Mouse (Mus musculus) hindbrain, embryonic 14.5 days (tissue): ENCODE data around the gene Ncbp1. TPM values are rescaled to one million over a fixed set of nuclear protein-coding genes. Genes with fewer than 3 reads are reported as not detected.

ENCODE experiments used
- ATAC-seq: fragments of 200-750 bp; cut with Nextera tagmentation; 2 replicates; pipeline ENCODE4 v1.8.0; 2017; ENCODE audit warnings: moderate number of reproducible peaks, mild to moderate bottlenecking, moderate TSS enrichment, moderate library complexity; ENCODE audit not compliant: low FRiP score
- DNase-seq: peaks from one replicate; pipeline ENCODE4 v3.0.0-alpha.2; 2015; ENCODE audit warnings: low spot score
- H3K27ac ChIP-seq: fragments of 300-500 bp; sonication (generic); 2 replicates; pipeline ENCODE4 v1.5.1; 2014; ENCODE audit warnings: mild to moderate bottlenecking, moderate library complexity
- H3K27me3 ChIP-seq: fragments of 300-500 bp; sonication (generic); 2 replicates; pipeline ENCODE4 v1.6.1; 2014; ENCODE audit warnings: mild to moderate bottlenecking, low read length, mixed read lengths; ENCODE audit not compliant: control insufficient read depth, insufficient read depth
- H3K36me3 ChIP-seq: fragments of 300-500 bp; sonication (generic); replicated peaks from 2 replicates; pipeline ENCODE4 v1.6.1; 2014; ENCODE audit not compliant: control insufficient read depth, insufficient read depth
- H3K4me1 ChIP-seq: fragments of 300-500 bp; sonication (generic); replicated peaks from 2 replicates; pipeline ENCODE4 v1.6.1; 2014; ENCODE audit warnings: antibody characterized with exemption, low read length, mixed read lengths; ENCODE audit not compliant: control insufficient read depth, insufficient read depth
- H3K4me2 ChIP-seq: fragments of 300-500 bp; sonication (generic); replicated peaks from 2 replicates; pipeline ENCODE4 v1.6.1; 2014; ENCODE audit warnings: mild to moderate bottlenecking, moderate library complexity
- H3K4me3 ChIP-seq: fragments of 300-500 bp; sonication (generic); replicated peaks from 2 replicates; pipeline ENCODE4 v1.5.1; 2014; ENCODE audit warnings: mild to moderate bottlenecking, low read length
- H3K9ac ChIP-seq: fragments of 300-500 bp; sonication (generic); 2 replicates; pipeline ENCODE4 v1.6.1; 2014
- H3K9me3 ChIP-seq: fragments of 300-500 bp; sonication (generic); 2 replicates; pipeline ENCODE4 v1.6.1; 2016; ENCODE audit warnings: low read length; ENCODE audit not compliant: control insufficient read depth
- WGBS: fragments of 180-500 bp; shearing (Covaris S2); extraction: QIAGEN DNeasy Blood & Tissue Kit; methylation state at CpG from one replicate; pipeline ENCODE4 v1.1.7; 2014; 5-methylcytosine and 5-hydroxymethylcytosine counted together
- polyA plus RNA-seq: library from polyadenylated mRNA; unstranded; fragments of >200 nt; fragmentation: Nextera tagmentation; extraction: Ambion mirVana; gene quantifications from 2 replicates; pipeline ENCODE4 v1.2.1, GENCODE M21; 2014

Gene Ncbp1
- polyA plus RNA-seq, 1 experiment from 2014 or later: 75.6 TPM

- no peak overlapping the region for H3K4me2 ChIP-seq
- H3K9ac ChIP-seq: no peak overlapping the region
- H3K27me3 ChIP-seq: no peaks in the 10 kb centered on the region
- ATAC-seq (no peak), DNase-seq (no peak)
- H3K9me3 ChIP-seq: no peaks in the 10 kb centered on the region
- no peak overlapping the region for H3K4me3 ChIP-seq
- no peak overlapping the region for H3K27ac ChIP-seq
- no peaks in the 10 kb centered on the region for H3K4me1 ChIP-seq
- H3K36me3 ChIP-seq: peaks cover 95% of the 10 kb centered on the region
- WGBS: 94% methylated on average over 12 of the region's 12 CpGs
Measured at GRCm38 (mm10) chr4:46151903-46152544, 13.6 kb downstream of the Ncbp1 start.

- Histone ChIP-seq H3K4me1 (no peaks in the 10 kb centered on the region), H3K9me3 (no peaks in the 10 kb centered on the region), H3K4me3 (no peak overlapping the region), H3K4me2 (no peak overlapping the region), H3K9ac (no peak overlapping the region), H3K27me3 (no peaks in the 10 kb centered on the region), H3K36me3 (peaks cover 99% of the 10 kb centered on the region), H3K27ac (no peak overlapping the region)
- no peak for DNase-seq
- WGBS: 80% methylated on average over 2 of the region's 2 CpGs
- ATAC-seq: no peak
Measured at GRCm38 (mm10) chr4:46164027-46164426, 25.6 kb downstream of the Ncbp1 start.

- DNase-seq (no peak), ATAC-seq (no peak)
- Histone ChIP-seq H3K9me3 (no peaks in the 10 kb centered on the region), H3K4me2 (no peak overlapping the region), H3K4me1 (no peaks in the 10 kb centered on the region), H3K27me3 (no peaks in the 10 kb centered on the region), H3K27ac (no peak overlapping the region), H3K36me3 (peaks cover 99% of the 10 kb centered on the region), H3K4me3 (no peak overlapping the region), H3K9ac (no peak overlapping the region)
- WGBS: 92% methylated on average over 5 of the region's 5 CpGs
Measured at GRCm38 (mm10) chr4:46165831-46166230, 27.4 kb downstream of the Ncbp1 start.

GRCm38 (mm10) chr4:46171761-46172160 lies 33.3 kb downstream of the Ncbp1 start:
- Histone ChIP-seq H3K27me3 (no peaks in the 10 kb centered on the region), H3K36me3 (peaks cover 98% of the 10 kb centered on the region), H3K9ac (no peak overlapping the region), H3K4me2 (no peak overlapping the region), H3K4me3 (no peak overlapping the region), H3K27ac (no peak overlapping the region), H3K4me1 (no peaks in the 10 kb centered on the region), H3K9me3 (no peaks in the 10 kb centered on the region)
- WGBS: 85% methylated on average over 7 of the region's 7 CpGs
- DNase-seq (no peak), ATAC-seq (no peak)

GRCm38 (mm10) chr4:46176313-46176712 lies 37.9 kb downstream of the Ncbp1 start:
- ATAC-seq: no peak
- Histone ChIP-seq H3K4me2 (no peak overlapping the region), H3K9me3 (no peaks in the 10 kb centered on the region), H3K4me1 (no peaks in the 10 kb centered on the region), H3K9ac (no peak overlapping the region), H3K27me3 (no peaks in the 10 kb centered on the region), H3K36me3 (peaks cover 97% of the 10 kb centered on the region), H3K27ac (no peak overlapping the region), H3K4me3 (no peak overlapping the region)
- WGBS: 79% methylated on average over 4 of the region's 4 CpGs
- no peak for DNase-seq

GRCm38 (mm10) chr4:46177018-46177417 lies 38.6 kb downstream of the Ncbp1 start:
- peaks cover 97% of the 10 kb centered on the region for H3K36me3 ChIP-seq
- DNase-seq (no peak), ATAC-seq (no peak)
- H3K9ac ChIP-seq: no peak overlapping the region
- H3K4me1 ChIP-seq: no peaks in the 10 kb centered on the region
- H3K27ac ChIP-seq: no peak overlapping the region
- no peak overlapping the region for H3K4me2 ChIP-seq
- 88% methylated on average over 5 of the region's 5 CpGs for WGBS
- H3K4me3 ChIP-seq: no peak overlapping the region
- H3K27me3 ChIP-seq: no peaks in the 10 kb centered on the region
- H3K9me3 ChIP-seq: no peaks in the 10 kb centered on the region

GRCm38 (mm10) chr4:46177496-46177895 lies 39.1 kb downstream of the Ncbp1 start:
- H3K4me3 ChIP-seq: no peak overlapping the region
- WGBS: 86% methylated on average over 7 of the region's 7 CpGs
- H3K9me3 ChIP-seq: no peaks in the 10 kb centered on the region
- H3K4me1 ChIP-seq: no peaks in the 10 kb centered on the region
- no peaks in the 10 kb centered on the region for H3K27me3 ChIP-seq
- no peak for DNase-seq
- no peak overlapping the region for H3K4me2 ChIP-seq
- H3K36me3 ChIP-seq: peaks cover 97% of the 10 kb centered on the region
- no peak overlapping the region for H3K9ac ChIP-seq
- H3K27ac ChIP-seq: no peak overlapping the region
- ATAC-seq: no peak

GRCm38 (mm10) chr4:46181168-46181567 lies 42.8 kb downstream of the Ncbp1 start:
- DNase-seq: no peak
- Histone ChIP-seq H3K27me3 (no peaks in the 10 kb centered on the region), H3K9me3 (no peaks in the 10 kb centered on the region), H3K27ac (no peak overlapping the region), H3K4me2 (no peak overlapping the region), H3K4me1 (no peaks in the 10 kb centered on the region), H3K36me3 (peaks cover 94% of the 10 kb centered on the region), H3K9ac (no peak overlapping the region), H3K4me3 (no peak overlapping the region)
- WGBS: 72% methylated on average over 6 of the region's 6 CpGs
- no peak for ATAC-seq

GRCm38 (mm10) chr4:46182181-46182580 lies 43.8 kb downstream of the Ncbp1 start:
- ATAC-seq (no peak), DNase-seq (no peak)
- Histone ChIP-seq H3K27me3 (no peaks in the 10 kb centered on the region), H3K9me3 (no peaks in the 10 kb centered on the region), H3K9ac (no peak overlapping the region), H3K4me2 (no peak overlapping the region), H3K4me3 (no peak overlapping the region), H3K4me1 (no peaks in the 10 kb centered on the region), H3K27ac (no peak overlapping the region), H3K36me3 (peaks cover 84% of the 10 kb centered on the region)
- 88% methylated on average over 7 of the region's 7 CpGs for WGBS

GRCm38 (mm10) chr4:46185423-46185822 lies 47.0 kb downstream of the Ncbp1 start:
- Histone ChIP-seq H3K4me2 (no peak overlapping the region), H3K27me3 (no peaks in the 10 kb centered on the region), H3K9ac (no peak overlapping the region), H3K9me3 (no peaks in the 10 kb centered on the region), H3K4me3 (no peak overlapping the region), H3K4me1 (no peaks in the 10 kb centered on the region), H3K27ac (no peak overlapping the region), H3K36me3 (peaks cover 83% of the 10 kb centered on the region)
- DNase-seq (no peak), ATAC-seq (no peak)
- 87% methylated on average over 8 of the region's 8 CpGs for WGBS
